In genomic region chr11:117076576-117077196, GRCm38 (mm10) we compare ENCODE assay signal across 1 mouse cellular context.
TF ChIP-seq lines count a peak whose summit lies in the region.

No protein-coding gene starts in this region.

TF ChIP-seq in CH12.LX, 34 proteins besides CTCF, POLR2A, EP300 and RAD21 (continued from another document):
- TF ChIP-seq ZC3H11A (IDR thresholded peaks at IDR 0.05; ENCODE audit: low read depth, low read length) (no peak), ZKSCAN1 (IDR thresholded peaks at IDR 0.05; ENCODE audit: borderline replicate concordance, low read depth, low read length) (no peak), MAX (IDR thresholded peaks at IDR 0.05; ENCODE audit: low read length) (peak; percentile 94), MAZ (IDR thresholded peaks at IDR 0.05; ENCODE audit: low read depth, low read length) (peak; percentile 69), MXI1 (IDR thresholded peaks at IDR 0.05; ENCODE audit: low read depth, low read length) (peak; percentile 98), SIN3A (IDR thresholded peaks at IDR 0.05; ENCODE audit: low read length) (peak; percentile 99), MAFK (IDR thresholded peaks at IDR 0.05; ENCODE audit: insufficient replicate concordance, low read length) (peak; percentile 39; the same call in 1 of the 2 replicates), HCFC1 (IDR thresholded peaks at IDR 0.05; ENCODE audit: low read depth, low read length) (peak; percentile 93)
TF ChIP-seq in CH12.LX: peak in this region for 24.
